Mouse (Mus musculus) embryonic stem cell, embryonic (primary cell): ENCODE data around the gene Snrpf.

Experiments
- CTCF ChIA-PET, 4 experiments: fragments of 300-600 bp in 2 of 4; fragments of 350-600 bp in 2 of 4; sonication (Branson Sonifier 250); formaldehyde crosslinking; loops; one replicate each; lab custom pipeline; 2022; ENCODE audit warnings: inconsistent platforms in 2 of 4; lab: Charles Lee
- POLR2A ChIA-PET, 4 experiments: fragments of 300-600 bp in 2 of 4; fragments of 350-600 bp in 2 of 4; sonication (Branson Sonifier 250); formaldehyde crosslinking; loops; one replicate each; lab custom pipeline; 2022; ENCODE audit warnings: antibody characterized with exemption in 4 of 4, inconsistent platforms in 1 of 4; lab: Charles Lee

Gene Snrpf

GRCm38 (mm10) chr10:93547741-93548270, 41.7 kb downstream of the Snrpf start:
- CTCF ChIA-PET = interaction anchor here in 3 of 4 experiments (0.6 to 5.6 kb wide), 6 partner anchors 8 to 445 kb away, joined by 3 to 48 read pairs (median 13); partner anchors contain the start of gene Amdhd1 (in 1 of the 3)
- POLR2A ChIA-PET = interaction anchor here in 2 of 4 experiments (1.6 to 2.6 kb wide), 4 partner anchors 12 to 42 kb away, joined by 4 to 17 read pairs (median 4); partner anchors contain the start of gene Snrpf (in 1 of the 2)

DNA sequence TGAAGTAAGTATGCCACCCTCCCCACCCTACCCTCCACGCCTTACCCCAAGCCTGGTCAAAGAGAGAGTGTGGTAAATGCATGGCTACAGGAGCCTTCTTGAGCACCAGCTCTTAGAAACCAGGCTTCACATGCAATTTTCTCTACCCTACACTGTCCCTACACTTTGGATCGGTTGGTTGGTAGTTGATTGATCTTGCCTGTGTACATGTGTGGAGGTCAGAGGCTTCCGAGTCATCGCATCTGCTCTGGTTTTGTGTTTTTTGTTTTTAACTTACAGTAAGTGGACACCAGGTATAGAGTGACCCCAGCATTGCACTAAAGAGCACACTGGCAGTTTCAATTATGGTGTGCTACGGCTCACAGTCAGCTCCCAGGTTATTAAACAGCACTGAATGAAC, 45.3 kb downstream of the Snrpf start:
- POLR2A ChIA-PET = interaction anchor here in 1 of 4 experiments (0.6 to 1.2 kb wide), 3 partner anchors 10 to 421 kb away, joined by 3 read pairs; no protein-coding TSS in a partner anchor
- CTCF ChIA-PET = no interaction called here

GRCm38 (mm10) chr10:93543176-93543575, 46.3 kb downstream of the Snrpf start:
- CTCF ChIA-PET = no interaction called here
- POLR2A ChIA-PET = interaction anchor here in 1 of 4 experiments (1.1 to 2.5 kb wide), 3 partner anchors 44 to 277 kb away, joined by 3 to 8 read pairs (median 5); no protein-coding TSS in a partner anchor

- POLR2A ChIA-PET = interaction anchor here (0.6 to 2.5 kb wide), 7 partner anchors 14 to 277 kb away, joined by 3 to 13 read pairs (median 3); partner anchors contain the start of gene Lta4h (in 1 of the 4)
- CTCF ChIA-PET = interaction anchor here in 2 of 4 experiments (0.5 to 0.7 kb wide), 2 partner anchors 18 to 56 kb away, joined by 3 to 5 read pairs; no protein-coding TSS in a partner anchor
Observed at GRCm38 (mm10) chr10:93542356-93542755, 47.1 kb downstream of the Snrpf start.

- CTCF ChIA-PET = interaction anchor here in 1 of 4 experiments (0.6 kb wide), 1 partner anchor 31 kb away, joined by 13 read pairs; no protein-coding TSS in a partner anchor
- POLR2A ChIA-PET = interaction anchor here in 3 of 4 experiments (0.6 to 2.5 kb wide), 5 partner anchors 26 to 153 kb away, joined by 3 to 8 read pairs (median 3); partner anchors contain the start of gene Lta4h (in 1 of the 3)
Observed at GRCm38 (mm10) chr10:93541585-93541984, 47.9 kb downstream of the Snrpf start.

DNA sequence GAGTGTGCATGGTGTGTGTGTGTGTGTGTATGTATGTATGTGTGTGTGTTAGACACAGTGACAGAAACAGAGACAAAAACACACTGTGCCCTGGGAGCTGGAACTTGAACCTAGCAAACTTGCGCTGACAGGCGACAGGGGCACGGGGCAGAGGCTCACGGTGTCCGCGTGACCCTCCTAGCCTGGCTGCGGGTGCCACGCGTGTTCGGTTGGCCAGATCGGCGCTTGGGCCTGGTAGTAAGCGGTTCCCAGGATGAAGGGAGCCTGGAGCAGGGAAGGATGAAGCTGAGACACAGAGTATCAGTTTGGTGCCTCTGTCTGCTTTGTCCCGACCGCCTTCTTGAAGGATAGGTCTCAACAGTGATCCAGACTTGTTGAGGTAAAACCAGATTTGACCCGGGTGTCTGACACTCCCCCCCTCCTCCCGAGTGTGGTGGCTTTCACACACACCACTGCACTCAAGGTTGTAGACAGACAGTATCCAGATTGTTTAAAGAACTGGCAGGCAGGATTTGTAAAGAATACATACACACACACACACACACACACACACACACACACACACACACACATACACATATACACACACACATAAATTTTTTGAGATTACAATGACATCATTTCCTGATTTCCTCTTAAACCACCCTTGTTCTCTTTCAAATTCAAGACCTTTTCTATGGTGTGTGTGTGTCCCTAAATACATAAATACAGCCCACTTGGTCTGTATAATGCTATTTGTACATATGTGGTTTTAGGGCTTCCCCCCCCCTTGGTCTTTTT, 48.9 kb downstream of the Snrpf start, which contains the start of gene Ccdc38:
Ccdc38 (plus strand) TSS at position 202 of the 780 bp plus-strand sequence.
- ChIA-PET POLR2A (interaction anchor here in 3 of 4 experiments (0.9 to 2.5 kb wide), 8 partner anchors 9 to 108 kb away, joined by 3 to 8 read pairs (median 6); no protein-coding TSS in a partner anchor), CTCF (interaction anchor here in 3 of 4 experiments (0.5 to 2.1 kb wide), 8 partner anchors 8 to 1018 kb away, joined by 3 to 15 read pairs (median 4); no protein-coding TSS in a partner anchor)

- POLR2A ChIA-PET = interaction anchor here in 3 of 4 experiments (0.7 to 1.8 kb wide), 9 partner anchors 9 to 107 kb away, joined by 3 to 8 read pairs (median 3); no protein-coding TSS in a partner anchor
- CTCF ChIA-PET = interaction anchor here in 3 of 4 experiments (0.5 to 2.1 kb wide), 10 partner anchors 9 to 380 kb away, joined by 3 to 15 read pairs (median 4); no protein-coding TSS in a partner anchor
Observed at GRCm38 (mm10) chr10:93539775-93540430, 49.6 kb downstream of the Snrpf start, which contains the start of gene Amdhd1. Gene Amdhd1, minus strand, starts transcription at chr10:93540033.

DNA sequence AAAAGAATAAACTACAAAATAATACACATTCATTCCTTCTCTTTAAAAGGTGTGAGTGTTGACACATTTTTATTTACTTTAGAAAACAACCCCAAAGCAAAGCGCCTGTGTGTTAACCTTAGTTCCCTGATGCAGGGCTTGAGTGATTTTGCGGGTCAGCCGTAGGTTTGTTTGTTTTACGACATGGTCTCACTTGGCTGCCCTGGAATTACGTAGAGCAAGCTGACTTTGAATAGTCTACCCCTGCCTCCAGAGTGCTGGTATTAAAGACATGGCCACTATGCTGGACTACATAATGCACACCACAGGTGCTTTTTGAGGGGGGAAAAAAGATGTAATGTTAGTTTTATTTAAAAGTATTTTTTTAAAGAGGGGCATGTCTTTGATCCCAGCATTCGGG, 50.7 kb downstream of the Snrpf start:
- ChIA-PET POLR2A (interaction anchor here in 3 of 4 experiments (0.8 to 1.8 kb wide), 3 partner anchors 11 to 16 kb away, joined by 3 to 8 read pairs (median 7); no protein-coding TSS in a partner anchor), CTCF (interaction anchor here in 2 of 4 experiments (0.9 to 2.1 kb wide), 4 partner anchors 10 to 274 kb away, joined by 5 to 15 read pairs (median 6); no protein-coding TSS in a partner anchor)

- ChIA-PET POLR2A (interaction anchor here in 1 of 4 experiments (0.8 kb wide), 1 partner anchor 16 kb away, joined by 3 read pairs; no protein-coding TSS in a partner anchor), CTCF (no interaction called here)
Observed at GRCm38 (mm10) chr10:93538287-93538686, 51.2 kb downstream of the Snrpf start.
